Mouse (Mus musculus): ENCODE data around the gene D17Wsu92e. TPM values are rescaled to one million over a fixed set of nuclear protein-coding genes. Genes with fewer than 3 reads are reported as not detected.

D17Wsu92e gene
- polyA plus RNA-seq, 1 experiment from 2014 or later: 9.8 TPM

GRCm38 (mm10) chr17:27765066-27765465, 55.4 kb downstream of the D17Wsu92e start:
- WGBS: 97% methylated on average over 6 of the region's 6 CpGs
- H3K4me2 ChIP-seq (ENCODE audit: low read length): no peak overlapping the region
- H3K27ac ChIP-seq (ENCODE audit: low read depth, low read length): no peak overlapping the region

GRCm38 (mm10) chr17:27764453-27764852, 56.0 kb downstream of the D17Wsu92e start:
- ATAC-seq: no peak
- 98% methylated on average over 2 of the region's 2 CpGs for WGBS
- Histone ChIP-seq H3K36me3 (ENCODE audit: control insufficient read depth, insufficient read depth, low read length) (peaks cover 37% of the 10 kb centered on the region), H3K9me3 (replicated peaks; ENCODE audit: control insufficient read depth, low read length) (no peaks in the 10 kb centered on the region), H3K27me3 (replicated peaks; ENCODE audit: control insufficient read depth, insufficient read depth, low read length) (no peaks in the 10 kb centered on the region), H3K4me2 (ENCODE audit: low read length) (no peak overlapping the region), H3K4me3 (ENCODE audit: low read depth, low read length) (no peak overlapping the region), H3K27ac (ENCODE audit: low read depth, low read length) (no peak overlapping the region), H3K9ac (ENCODE audit: low read length) (no peak overlapping the region), H3K4me1 (ENCODE audit: control insufficient read depth, insufficient read depth, low read length) (no peaks in the 10 kb centered on the region)
- DNase-seq (ENCODE audit: low spot score): no peak

More at GRCm38 (mm10) chr17:27765066-27765465, 55.4 kb downstream of the D17Wsu92e start:
- DNase-seq (ENCODE audit: low spot score): no peak
- H3K9me3 ChIP-seq (replicated peaks; ENCODE audit: control insufficient read depth, low read length): no peaks in the 10 kb centered on the region
- no peak overlapping the region for H3K4me3 ChIP-seq (ENCODE audit: low read depth, low read length)
- H3K36me3 ChIP-seq (ENCODE audit: control insufficient read depth, insufficient read depth, low read length): peaks cover 37% of the 10 kb centered on the region
- no peaks in the 10 kb centered on the region for H3K27me3 ChIP-seq (replicated peaks; ENCODE audit: control insufficient read depth, insufficient read depth, low read length)
- no peaks in the 10 kb centered on the region for H3K4me1 ChIP-seq (ENCODE audit: control insufficient read depth, insufficient read depth, low read length)
- no peak for ATAC-seq
- no peak overlapping the region for H3K9ac ChIP-seq (ENCODE audit: low read length)

- no peak overlapping the region for H3K4me3 ChIP-seq (ENCODE audit: low read depth, low read length)
- H3K4me1 ChIP-seq (ENCODE audit: control insufficient read depth, insufficient read depth, low read length): no peaks in the 10 kb centered on the region
- H3K4me2 ChIP-seq (ENCODE audit: low read length): no peak overlapping the region
- H3K9ac ChIP-seq (ENCODE audit: low read length): no peak overlapping the region
- peaks cover 36% of the 10 kb centered on the region for H3K36me3 ChIP-seq (ENCODE audit: control insufficient read depth, insufficient read depth, low read length)
- WGBS: 94% methylated on average over 11 of the region's 11 CpGs
- H3K27ac ChIP-seq (ENCODE audit: low read depth, low read length): no peak overlapping the region
- H3K27me3 ChIP-seq (replicated peaks; ENCODE audit: control insufficient read depth, insufficient read depth, low read length): no peaks in the 10 kb centered on the region
- no peak for ATAC-seq
- no peaks in the 10 kb centered on the region for H3K9me3 ChIP-seq (replicated peaks; ENCODE audit: control insufficient read depth, low read length)
- no peak for DNase-seq (ENCODE audit: low spot score)
Observed at GRCm38 (mm10) chr17:27762884-27763283, 57.6 kb downstream of the D17Wsu92e start.

- Histone ChIP-seq H3K36me3 (ENCODE audit: control insufficient read depth, insufficient read depth, low read length) (peaks cover 26% of the 10 kb centered on the region), H3K9ac (ENCODE audit: low read length) (no peak overlapping the region), H3K27ac (ENCODE audit: low read depth, low read length) (no peak overlapping the region), H3K9me3 (replicated peaks; ENCODE audit: control insufficient read depth, low read length) (no peaks in the 10 kb centered on the region), H3K27me3 (replicated peaks; ENCODE audit: control insufficient read depth, insufficient read depth, low read length) (no peaks in the 10 kb centered on the region), H3K4me1 (ENCODE audit: control insufficient read depth, insufficient read depth, low read length) (no peaks in the 10 kb centered on the region), H3K4me2 (ENCODE audit: low read length) (no peak overlapping the region), H3K4me3 (ENCODE audit: low read depth, low read length) (no peak overlapping the region)
- 32% methylated on average over 9 of the region's 9 CpGs for WGBS
- ATAC-seq (peak; percentile 72), DNase-seq (ENCODE audit: low spot score) (peak; percentile 88)
Observed at GRCm38 (mm10) chr17:27761639-27762336, 58.7 kb downstream of the D17Wsu92e start.

GRCm38 (mm10) chr17:27760169-27760568, 60.3 kb downstream of the D17Wsu92e start:
- Histone ChIP-seq H3K9me3 (replicated peaks; ENCODE audit: control insufficient read depth, low read length) (no peaks in the 10 kb centered on the region), H3K36me3 (ENCODE audit: control insufficient read depth, insufficient read depth, low read length) (peaks cover 11% of the 10 kb centered on the region; the same call in 1 of the 2 replicates), H3K4me2 (ENCODE audit: low read length) (no peak overlapping the region), H3K27me3 (replicated peaks; ENCODE audit: control insufficient read depth, insufficient read depth, low read length) (no peaks in the 10 kb centered on the region), H3K4me1 (ENCODE audit: control insufficient read depth, insufficient read depth, low read length) (no peaks in the 10 kb centered on the region), H3K4me3 (ENCODE audit: low read depth, low read length) (no peak overlapping the region), H3K27ac (ENCODE audit: low read depth, low read length) (no peak overlapping the region), H3K9ac (ENCODE audit: low read length) (no peak overlapping the region)
- ATAC-seq (no peak), DNase-seq (ENCODE audit: low spot score) (no peak)
- 85% methylated on average over 6 of the region's 6 CpGs for WGBS

- no peak for DNase-seq (ENCODE audit: low spot score)
- Histone ChIP-seq H3K4me1 (ENCODE audit: control insufficient read depth, insufficient read depth, low read length) (no peaks in the 10 kb centered on the region), H3K27me3 (replicated peaks; ENCODE audit: control insufficient read depth, insufficient read depth, low read length) (no peaks in the 10 kb centered on the region), H3K9me3 (replicated peaks; ENCODE audit: control insufficient read depth, low read length) (no peaks in the 10 kb centered on the region), H3K36me3 (ENCODE audit: control insufficient read depth, insufficient read depth, low read length) (peaks cover 9% of the 10 kb centered on the region; the same call in 1 of the 2 replicates), H3K4me2 (ENCODE audit: low read length) (no peak overlapping the region), H3K9ac (ENCODE audit: low read length) (no peak overlapping the region), H3K27ac (ENCODE audit: low read depth, low read length) (no peak overlapping the region), H3K4me3 (ENCODE audit: low read depth, low read length) (no peak overlapping the region)
- ATAC-seq: no peak
- 89% methylated on average over 8 of the region's 8 CpGs for WGBS
Observed at GRCm38 (mm10) chr17:27751314-27752202, 68.9 kb downstream of the D17Wsu92e start.

GRCm38 (mm10) chr17:27750451-27750942, 70.0 kb downstream of the D17Wsu92e start:
- peaks cover 9% of the 10 kb centered on the region; the same call in 1 of the 2 replicates for H3K36me3 ChIP-seq (ENCODE audit: control insufficient read depth, insufficient read depth, low read length)
- no peak overlapping the region for H3K4me3 ChIP-seq (ENCODE audit: low read depth, low read length)
- ATAC-seq (no peak), DNase-seq (ENCODE audit: low spot score) (no peak)
- no peak overlapping the region for H3K9ac ChIP-seq (ENCODE audit: low read length)
- H3K27ac ChIP-seq (ENCODE audit: low read depth, low read length): no peak overlapping the region
- H3K4me2 ChIP-seq (ENCODE audit: low read length): no peak overlapping the region
- no peaks in the 10 kb centered on the region for H3K9me3 ChIP-seq (replicated peaks; ENCODE audit: control insufficient read depth, low read length)
- no peaks in the 10 kb centered on the region for H3K4me1 ChIP-seq (ENCODE audit: control insufficient read depth, insufficient read depth, low read length)
- WGBS: 92% methylated on average over 6 of the region's 6 CpGs
- no peaks in the 10 kb centered on the region for H3K27me3 ChIP-seq (replicated peaks; ENCODE audit: control insufficient read depth, insufficient read depth, low read length)

DNA sequence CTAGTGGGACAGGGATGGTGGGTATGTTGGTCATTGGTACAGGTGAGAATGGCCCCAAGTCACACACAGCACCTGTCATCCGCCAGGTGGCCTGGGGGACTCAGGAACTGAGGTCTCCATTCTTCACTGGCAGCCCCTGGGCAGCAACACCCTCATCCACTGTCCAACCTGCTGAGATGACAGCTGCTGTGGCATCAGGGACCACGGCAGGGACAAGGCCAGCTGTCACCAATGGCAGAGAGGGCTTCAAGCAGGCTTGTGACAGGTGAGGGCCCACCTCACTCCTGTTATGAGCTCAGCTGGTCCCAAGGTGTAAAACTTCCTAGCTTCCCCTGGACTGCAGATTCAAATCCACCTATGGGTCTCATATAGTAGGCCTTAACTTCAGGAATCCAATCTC, 72.3 kb downstream of the D17Wsu92e start:
- 93% methylated on average over 2 of the region's 2 CpGs for WGBS
- no peak for DNase-seq (ENCODE audit: low spot score)
- Histone ChIP-seq H3K4me3 (ENCODE audit: low read depth, low read length) (no peak overlapping the region), H3K9ac (ENCODE audit: low read length) (no peak overlapping the region), H3K27ac (ENCODE audit: low read depth, low read length) (no peak overlapping the region), H3K36me3 (ENCODE audit: control insufficient read depth, insufficient read depth, low read length) (peaks cover 5% of the 10 kb centered on the region; the same call in 1 of the 2 replicates), H3K27me3 (replicated peaks; ENCODE audit: control insufficient read depth, insufficient read depth, low read length) (no peaks in the 10 kb centered on the region), H3K4me2 (ENCODE audit: low read length) (no peak overlapping the region), H3K4me1 (ENCODE audit: control insufficient read depth, insufficient read depth, low read length) (no peaks in the 10 kb centered on the region), H3K9me3 (replicated peaks; ENCODE audit: control insufficient read depth, low read length) (no peaks in the 10 kb centered on the region)
- ATAC-seq: no peak
